Mouse (Mus musculus) right cerebral cortex, postnatal 10 days (tissue): ENCODE results near the gene Otogl.
"Not testable (repeated sequence)": the region's sequence is repeated elsewhere in the genome, so short reads cannot be mapped to it uniquely, and the experiment has no call there.

Source experiments
- DNase-seq, 2 experiments: peaks; one replicate each; pipeline ENCODE4 v3.0.0; 2021; ENCODE audit warnings: low spot score in 2 of 2

Otogl gene

DNA sequence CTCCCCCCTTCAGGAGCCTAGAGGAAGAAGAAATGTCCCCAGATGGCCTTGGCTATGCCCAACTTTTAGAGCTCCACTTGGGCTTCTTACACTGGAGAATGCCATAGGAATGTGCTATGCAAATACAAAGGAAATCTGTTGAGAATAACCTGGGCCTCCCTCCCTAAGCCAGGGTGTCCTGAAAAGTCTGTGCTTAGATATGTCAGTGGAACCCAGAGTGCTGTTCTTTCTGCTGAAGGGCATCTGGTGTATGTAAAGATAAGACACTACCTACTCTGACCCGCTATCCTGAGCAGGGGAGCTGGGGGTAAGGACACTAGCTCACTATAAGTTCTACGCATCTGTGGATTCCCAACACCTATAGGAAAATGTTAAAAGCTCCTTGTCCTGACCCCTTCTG is 106.7 kb downstream of the Otogl start:
- DNase-seq = no peak

DNA sequence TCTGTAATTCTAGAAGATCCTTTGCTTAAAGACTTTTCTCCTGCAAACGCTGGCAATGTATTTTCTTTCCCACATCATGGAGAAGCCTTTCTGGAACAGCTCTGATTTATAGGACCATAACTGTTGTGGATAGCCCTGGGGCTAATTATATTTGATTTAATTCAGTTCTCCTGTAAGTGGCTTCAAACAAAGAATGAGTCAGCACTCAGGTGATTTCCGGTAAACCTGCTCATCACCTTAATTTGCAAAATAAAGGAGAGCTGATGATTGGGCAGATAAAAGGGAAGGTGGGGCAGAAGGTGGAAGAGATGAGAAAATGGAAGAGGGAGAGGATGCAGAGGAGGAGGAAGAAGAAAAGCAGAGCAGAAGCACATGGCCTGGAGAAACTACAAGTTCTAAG is 107.6 kb downstream of the Otogl start:
- not testable (repeated sequence) for DNase-seq

GRCm38 (mm10) chr10:107799671-107800353 is 112.1 kb downstream of the Otogl start:
- peak; percentile 66 to 74 for DNase-seq

DNA sequence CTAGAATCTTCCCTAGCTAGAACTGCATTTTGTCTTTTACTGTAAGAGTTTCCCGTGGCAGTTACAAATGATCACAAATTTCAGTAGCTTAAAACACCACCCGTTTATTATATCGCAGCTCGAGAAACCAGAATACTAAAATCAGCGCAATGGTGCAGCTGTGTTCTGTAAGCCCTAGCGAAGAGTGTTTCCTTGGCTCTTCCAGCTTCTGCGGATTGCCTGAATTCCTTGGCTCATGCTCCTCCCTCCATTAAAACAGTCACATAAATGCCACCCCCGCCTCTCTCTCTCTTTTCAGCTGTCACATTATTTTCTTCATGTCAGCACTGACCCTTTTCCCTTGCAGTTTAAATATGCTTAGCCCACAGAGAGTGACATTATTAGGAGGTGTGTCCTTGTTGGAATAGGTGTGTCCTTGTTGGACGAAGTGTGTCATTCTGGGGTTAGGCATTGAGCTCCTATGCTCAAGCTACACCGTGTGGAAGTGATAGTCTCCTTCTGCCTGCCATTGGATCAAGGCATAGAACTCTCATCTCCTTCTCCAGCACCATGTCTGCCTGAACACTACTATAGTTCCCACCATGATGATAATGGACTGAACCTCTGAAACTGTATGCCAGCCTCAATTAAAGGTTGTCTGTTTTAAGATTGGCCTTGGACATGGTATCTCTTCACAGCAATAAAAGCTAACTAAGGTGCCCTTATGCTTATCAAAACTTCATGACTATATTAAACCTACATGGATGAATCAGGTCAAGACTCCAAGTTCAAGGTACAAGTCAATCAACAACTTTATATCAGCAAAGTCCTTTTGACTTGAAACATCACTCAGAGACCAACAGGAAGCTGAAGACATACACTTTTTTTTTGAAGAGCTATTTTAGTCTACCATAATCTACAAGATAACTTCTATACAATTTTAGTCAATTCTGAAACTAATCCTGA is 116.8 kb downstream of the Otogl start:
- DNase-seq = no peak

GRCm38 (mm10) chr10:107792491-107792890 is 119.4 kb downstream of the Otogl start:
- no peak for DNase-seq

GRCm38 (mm10) chr10:107779548-107779947 is 132.4 kb downstream of the Otogl start:
- no peak for DNase-seq

GRCm38 (mm10) chr10:107759624-107760023 is 152.3 kb downstream of the Otogl start:
- DNase-seq = no peak

DNA sequence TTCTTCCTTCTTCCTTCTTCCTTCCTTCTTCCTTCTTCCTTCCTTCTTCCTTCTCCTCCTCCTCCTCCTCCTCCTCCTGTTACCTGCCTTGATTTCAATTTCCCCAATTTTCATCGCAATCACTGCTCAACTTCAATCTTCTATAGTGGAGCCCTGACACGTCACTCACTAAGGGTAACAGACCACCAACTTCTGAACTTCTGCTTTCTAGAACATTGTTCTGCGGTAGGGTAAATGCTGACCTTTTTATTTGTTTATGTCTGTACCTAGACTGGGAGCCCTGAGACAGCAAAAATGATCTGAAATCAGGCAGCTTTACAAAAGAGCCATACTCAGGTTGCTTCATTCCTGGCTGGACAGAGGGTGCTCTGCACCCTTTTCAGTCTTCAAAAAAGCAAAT is 158.5 kb downstream of the Otogl start:
- no peak for DNase-seq

DNA sequence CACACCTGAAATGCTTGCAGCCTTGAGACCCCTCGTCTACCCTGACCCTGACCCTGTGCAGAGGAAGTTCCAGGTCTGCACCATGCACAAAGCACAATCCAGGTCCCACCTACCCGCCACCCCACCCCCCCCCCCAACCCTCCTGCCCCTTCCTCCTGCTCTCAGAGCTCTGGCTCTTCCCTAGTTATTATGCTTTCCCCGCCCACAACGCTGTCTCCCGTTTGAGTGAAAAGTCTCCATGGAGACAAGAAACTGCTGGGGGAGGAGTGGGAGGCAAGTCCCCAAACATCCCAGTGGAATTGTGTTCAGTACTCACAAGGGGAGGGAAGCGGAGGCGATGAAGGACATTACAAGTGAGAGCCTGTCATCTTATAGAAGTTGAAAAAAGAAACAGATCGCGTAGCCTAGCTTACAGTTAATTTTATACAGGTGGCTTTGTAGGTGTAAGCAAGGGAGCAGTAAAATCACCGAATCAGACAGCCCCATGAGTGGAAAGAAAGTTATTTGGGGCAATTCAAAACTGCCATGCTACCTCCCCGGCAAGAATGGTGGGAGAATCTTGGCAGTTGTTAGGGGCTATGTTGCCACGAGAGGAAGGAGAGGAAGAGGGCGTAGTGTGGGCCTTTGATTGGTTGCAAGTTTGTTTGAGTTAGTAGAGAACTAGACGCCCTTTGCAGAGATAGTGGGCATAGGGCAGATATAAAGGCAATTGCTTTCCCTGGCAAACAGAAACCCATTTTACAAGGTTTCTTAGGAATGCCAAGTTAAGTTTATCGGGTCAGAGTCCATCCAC is 159.4 kb downstream of the Otogl start:
- peak; percentile 74 to 80 for DNase-seq

GRCm38 (mm10) chr10:107751944-107752343 is 160.0 kb downstream of the Otogl start:
- DNase-seq = no peak

- peak; percentile 25 to 52 for DNase-seq
Measured at GRCm38 (mm10) chr10:107747566-107747965, 164.4 kb downstream of the Otogl start.

DNA sequence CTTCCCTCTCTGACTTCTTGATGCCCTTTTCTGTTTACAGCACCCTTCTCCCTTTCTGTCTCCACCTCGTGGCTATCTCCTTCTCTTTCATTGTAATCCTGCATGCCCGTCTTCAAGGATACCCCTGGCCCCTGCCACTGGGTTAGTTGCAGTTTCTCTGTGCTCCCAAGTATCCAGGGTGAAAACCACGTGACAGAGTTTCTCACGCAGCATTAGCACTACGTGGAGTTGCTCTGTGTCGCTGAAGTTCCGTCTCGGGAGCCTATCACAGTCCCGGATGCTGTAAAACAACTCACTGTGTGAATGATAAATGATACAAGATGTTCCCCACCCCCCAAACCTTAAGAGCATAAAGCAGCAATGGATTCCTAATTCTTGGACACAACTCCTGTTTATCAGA is 165.2 kb downstream of the Otogl start:
- DNase-seq = no peak

DNA sequence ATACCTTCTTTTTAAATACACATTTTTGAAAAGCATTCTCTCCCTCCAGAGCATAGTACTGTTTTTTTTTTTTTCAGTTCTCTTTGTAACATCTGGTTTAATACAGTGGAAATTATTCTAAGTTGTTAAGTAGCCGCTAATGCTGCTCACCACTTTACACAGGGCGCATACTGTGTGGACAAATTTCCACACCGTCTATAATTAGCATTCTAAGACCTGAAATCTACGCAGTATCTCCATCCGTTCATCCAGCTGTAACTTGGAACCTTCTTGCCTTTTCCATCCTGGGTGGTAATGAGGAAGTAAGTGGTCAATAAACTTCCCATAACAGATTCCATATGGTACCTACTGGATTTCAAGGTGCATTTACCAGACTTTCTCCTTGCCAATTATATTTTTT is 172.1 kb downstream of the Otogl start:
- no peak for DNase-seq

DNA sequence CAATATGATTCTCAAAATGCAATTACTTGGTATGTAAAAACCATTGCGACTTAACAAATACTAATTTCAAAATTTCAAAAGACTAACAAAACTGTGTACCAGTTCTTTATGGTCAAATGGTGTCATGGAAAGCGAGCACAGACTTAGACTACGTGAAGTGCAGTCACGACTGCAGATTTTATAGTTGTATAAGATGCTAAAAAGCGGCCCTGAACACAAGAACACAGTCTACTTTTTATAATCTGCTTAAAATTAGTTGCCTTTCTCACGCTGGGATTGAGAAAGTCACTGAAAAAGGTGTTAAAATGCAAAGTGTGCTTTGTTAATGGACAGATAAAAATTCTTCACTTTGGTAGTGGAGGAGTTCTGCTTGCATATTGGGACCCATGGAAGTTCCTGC is 174.2 kb downstream of the Otogl start:
- no peak for DNase-seq

- no peak for DNase-seq
Measured at GRCm38 (mm10) chr10:107735448-107735847, 176.5 kb downstream of the Otogl start.

- no peak for DNase-seq
Measured at GRCm38 (mm10) chr10:107734327-107734726, 177.6 kb downstream of the Otogl start.

DNA sequence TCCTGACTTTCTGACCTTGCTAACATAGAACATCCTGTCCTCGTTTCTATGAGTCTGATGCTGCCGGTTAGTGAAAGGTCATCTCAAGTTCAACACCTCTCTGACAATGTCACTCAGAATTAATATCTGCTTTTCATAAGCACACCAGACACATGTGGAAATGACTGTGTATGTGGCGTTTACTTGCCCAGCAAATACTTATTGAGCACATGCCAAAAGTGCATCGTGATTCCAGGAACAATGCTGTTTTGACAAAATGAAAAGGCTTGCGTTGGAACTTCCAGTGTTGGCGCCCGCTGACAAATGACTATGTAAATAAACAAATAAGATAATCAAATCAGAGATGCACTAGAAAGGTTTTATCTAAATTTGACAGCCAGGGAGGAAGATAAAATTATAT is 186.3 kb downstream of the Otogl start:
- DNase-seq = no peak

- no peak for DNase-seq
Measured at GRCm38 (mm10) chr10:107719806-107720205, 192.1 kb downstream of the Otogl start, which contains the start of gene Ptprq. Gene Ptprq, minus strand, starts transcription at chr10:107720051.
